Mouse (Mus musculus) mouse trophoblast stem cell (cell line): ENCODE data around the gene Tm4sf5.
"Not testable (repeated sequence)": the region's sequence is repeated elsewhere in the genome, so short reads cannot be mapped to it uniquely, and the experiment has no call there.

ENCODE experiments used
- in situ Hi-C, 2 experiments: fragments of 300-500 bp; cut with MseI, MboI; formaldehyde crosslinking; loops; 2 replicates in 1 of 2; 3 replicates in 1 of 2; pipeline ENCODE4 v1.15.1; 2025

Tm4sf5 gene

GRCm38 (mm10) chr11:70504970-70505369, at the start of gene Tm4sf5:
Tm4sf5 (plus strand) TSS chr11:70505244.
- in situ Hi-C loops, result loop anchor here (5.0 kb wide), 2 partner anchors 88 to 93 kb away; partner anchors contain the start of gene Pelp1 (in 1 of the 2)

DNA sequence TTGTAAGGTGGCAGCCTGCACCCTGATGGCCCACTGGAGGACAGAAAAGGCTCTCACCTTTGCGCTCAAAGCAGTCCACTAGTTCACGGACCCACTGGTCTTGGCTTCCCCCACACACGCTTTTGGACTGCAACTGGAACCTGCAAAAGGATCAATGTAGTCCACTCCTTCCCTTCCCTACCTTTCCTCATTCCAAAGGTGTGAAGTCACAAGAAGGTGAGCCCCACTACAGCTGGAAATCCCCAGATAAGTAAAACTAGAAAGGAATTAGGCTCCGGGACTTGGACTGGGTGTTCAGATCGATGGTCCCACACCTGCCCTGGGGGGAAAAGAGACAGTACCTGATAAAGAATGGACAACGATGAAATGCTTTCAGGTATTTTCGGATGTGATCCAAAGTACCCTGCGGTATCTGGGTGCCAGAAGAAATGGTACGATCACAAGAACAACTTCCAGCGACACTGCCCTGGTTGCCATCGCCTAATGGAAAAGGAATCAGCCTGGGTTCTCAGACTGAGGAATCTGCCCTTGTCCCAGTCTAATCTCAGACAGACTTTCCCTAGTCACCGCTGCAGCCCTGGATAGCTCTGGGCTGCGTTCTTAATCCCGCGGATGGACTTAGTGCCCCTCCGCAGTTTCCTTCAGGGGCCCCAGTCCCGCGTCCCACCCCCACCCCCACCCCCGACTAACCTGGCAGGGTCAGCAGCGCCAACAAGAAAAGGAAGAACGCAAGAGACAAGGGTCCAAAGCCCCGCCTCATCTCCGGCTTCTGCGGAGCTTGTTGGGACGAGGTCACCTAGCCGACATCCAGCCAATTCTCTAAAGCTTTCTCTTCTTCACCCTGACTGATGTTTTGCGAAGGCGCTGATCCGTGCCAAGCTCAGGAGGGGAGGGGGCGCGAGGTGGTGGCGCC, 46.1 kb upstream of the Tm4sf5 start, which contains the start of gene Zmynd15:
Gene Zmynd15 (plus strand): TSS at position 746 of the 913 bp plus-strand sequence.
- in situ Hi-C loops, result no loop called here

GRCm38 (mm10) chr11:70459601-70460101, 45.4 kb upstream of the Tm4sf5 start, which contains the start of gene Cxcl16:
Cxcl16 (minus strand) TSS chr11:70459984.
- in situ Hi-C loops, result no loop called here

DNA sequence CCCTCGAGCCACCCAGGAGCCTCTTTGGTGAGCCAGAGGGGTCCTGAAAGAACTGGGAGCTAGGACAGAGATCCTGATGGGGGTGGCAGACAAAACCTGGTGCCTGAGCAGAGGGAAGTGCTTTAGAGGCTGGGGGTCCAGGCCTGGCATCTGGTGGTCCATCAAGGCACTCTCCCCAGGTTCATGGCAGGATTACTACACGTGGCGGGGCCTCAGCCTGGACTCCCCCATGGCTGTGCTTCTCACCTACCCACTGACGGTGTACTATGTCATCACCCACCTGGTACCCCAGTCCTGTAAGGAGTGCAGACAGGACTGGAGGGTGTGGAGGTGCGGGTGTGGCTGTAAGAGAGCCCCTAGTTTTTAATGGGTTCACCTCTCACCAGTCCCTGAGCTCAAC, 41.1 kb upstream of the Tm4sf5 start:
- in situ Hi-C loops, result no loop called here

GRCm38 (mm10) chr11:70465211-70465610, 39.8 kb upstream of the Tm4sf5 start:
- in situ Hi-C loops, result no loop called here

- in situ Hi-C loops, result no loop called here
Measured at GRCm38 (mm10) chr11:70465824-70466223, 39.2 kb upstream of the Tm4sf5 start.

GRCm38 (mm10) chr11:70467902-70468619, 37.0 kb upstream of the Tm4sf5 start:
- in situ Hi-C loops, result no loop called here

- in situ Hi-C loops, result no loop called here
Measured at GRCm38 (mm10) chr11:70469764-70470163, 35.3 kb upstream of the Tm4sf5 start.

GRCm38 (mm10) chr11:70472716-70473115, 32.3 kb upstream of the Tm4sf5 start:
- in situ Hi-C loops, result no loop called here

DNA sequence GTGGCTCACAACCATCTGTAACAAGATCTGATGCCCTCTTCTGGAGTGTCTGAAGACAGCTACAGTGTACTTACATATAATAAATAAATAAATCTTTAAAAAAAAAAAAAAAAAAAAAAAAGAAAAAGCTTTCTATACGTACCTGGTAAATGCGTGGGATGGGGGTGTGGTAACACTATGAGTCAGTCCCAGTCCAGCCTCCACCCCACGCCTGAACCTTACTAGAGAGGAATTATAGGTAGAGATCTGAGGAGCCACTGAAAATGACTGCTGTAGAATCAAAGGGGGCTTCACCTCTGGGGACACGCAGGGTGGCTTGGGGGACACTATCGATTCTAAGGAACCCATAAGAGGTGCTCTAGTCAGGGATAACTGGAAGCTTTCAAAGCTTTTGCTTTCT, 31.8 kb upstream of the Tm4sf5 start:
- in situ Hi-C loops, result not testable (repeated sequence)

- in situ Hi-C loops, result no loop called here
Measured at GRCm38 (mm10) chr11:70474872-70475534, 30.0 kb upstream of the Tm4sf5 start.

DNA sequence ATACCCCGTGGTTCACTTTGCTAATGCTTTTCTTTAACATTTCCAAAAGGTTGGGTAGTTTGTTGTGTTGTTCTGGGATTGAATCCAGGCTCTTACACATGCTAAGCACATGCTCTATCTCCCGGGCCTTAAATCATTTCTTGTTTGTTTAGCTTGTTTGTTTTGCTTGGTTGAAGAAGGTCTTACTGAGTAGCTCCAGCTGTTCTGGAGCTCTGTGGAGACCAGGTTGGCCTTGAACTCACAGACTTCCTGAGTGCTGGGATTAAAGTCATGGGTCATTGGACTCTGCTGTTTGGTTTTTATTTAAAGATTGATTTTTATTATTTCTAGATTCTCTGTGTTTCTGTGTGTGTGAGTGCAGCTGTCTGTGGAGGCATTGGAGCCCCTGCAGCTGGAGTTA, 19.5 kb upstream of the Tm4sf5 start:
- in situ Hi-C loops, result no loop called here

GRCm38 (mm10) chr11:70487816-70488215, 17.2 kb upstream of the Tm4sf5 start:
- in situ Hi-C loops, result no loop called here

DNA sequence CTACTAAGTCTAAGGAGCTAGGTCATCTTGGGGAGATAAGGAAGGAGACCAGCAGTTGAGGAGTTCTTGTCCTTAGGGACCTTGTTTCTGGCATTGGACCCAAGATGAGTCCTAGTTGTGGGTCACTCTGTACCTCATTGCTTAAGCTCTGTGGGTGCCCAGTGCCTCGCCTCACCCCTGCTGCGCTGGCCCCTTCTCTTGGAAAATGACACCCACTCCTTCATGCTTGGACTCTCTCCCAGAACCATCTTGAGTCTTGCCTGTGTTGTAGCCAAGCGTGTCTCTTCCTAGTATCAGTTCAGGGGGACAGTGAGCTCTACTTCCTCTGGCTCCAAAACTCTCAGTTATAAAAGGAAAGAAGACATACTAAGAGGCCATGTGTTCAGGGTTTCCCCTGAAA, 15.9 kb upstream of the Tm4sf5 start:
- in situ Hi-C loops, result no loop called here

GRCm38 (mm10) chr11:70489684-70490083, 15.4 kb upstream of the Tm4sf5 start:
- in situ Hi-C loops, result no loop called here

DNA sequence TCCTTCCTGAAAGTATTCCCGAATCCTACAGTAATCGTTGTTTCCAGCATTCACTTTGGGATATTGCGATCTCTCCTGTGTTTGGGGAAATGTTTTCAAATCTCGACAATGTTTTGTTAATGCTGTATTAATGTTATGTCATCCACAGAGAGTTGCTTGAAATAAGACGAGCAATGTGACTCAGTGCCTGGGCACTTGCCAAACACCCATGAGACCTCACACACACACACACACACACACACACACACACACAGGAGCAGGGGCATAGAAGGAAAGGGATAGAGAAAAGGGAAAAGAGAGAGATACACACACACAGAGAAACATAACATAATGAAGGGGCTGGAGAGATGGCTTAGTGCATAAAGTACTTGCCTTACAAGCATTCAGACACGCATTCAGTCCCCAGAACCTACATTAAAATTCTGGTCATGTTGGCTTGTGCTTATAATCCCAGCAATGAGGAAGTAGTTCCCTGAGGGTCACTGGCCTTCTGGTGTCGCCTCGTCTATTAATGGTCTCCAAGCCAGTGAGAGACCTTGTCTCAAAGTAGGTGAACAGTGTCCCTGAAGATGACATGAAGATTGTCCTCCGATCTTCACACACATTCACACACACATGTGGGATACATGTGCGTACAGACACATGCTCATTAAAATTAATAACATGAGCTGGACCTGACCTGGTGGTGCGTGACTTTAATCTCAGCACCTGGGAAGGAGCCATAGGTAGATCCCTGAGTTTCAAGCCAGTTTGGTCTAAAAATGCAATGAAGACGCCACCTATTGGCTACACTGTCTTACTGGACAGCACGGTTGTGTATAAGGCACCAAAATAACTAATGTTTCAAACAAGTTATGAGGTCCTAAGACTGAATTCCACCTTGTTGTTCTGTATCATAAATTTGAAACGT, 5.2 kb upstream of the Tm4sf5 start:
- in situ Hi-C loops, result loop anchor here in 1 of 2 experiments (5.0 kb wide), 1 partner anchor 88 kb away; the partner anchor contains the start of gene Pelp1

DNA sequence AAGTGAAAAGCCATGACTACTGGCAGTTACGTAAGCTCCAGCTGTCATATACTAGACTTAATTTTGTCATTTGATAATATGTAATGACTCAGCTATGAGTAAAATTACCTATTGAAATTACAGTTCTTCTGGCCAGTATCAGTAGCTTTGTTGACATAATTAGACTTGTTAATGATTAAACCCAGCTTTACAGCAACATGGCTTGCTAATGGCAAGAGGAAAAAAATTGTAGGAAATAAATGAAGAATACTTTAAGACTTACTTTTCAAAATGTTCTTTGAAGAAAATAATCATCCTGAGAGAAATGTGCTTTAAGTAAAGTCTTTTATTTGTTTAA, 4.6 kb upstream of the Tm4sf5 start:
- in situ Hi-C loops, result loop anchor here in 1 of 2 experiments (5.0 kb wide), 1 partner anchor 88 kb away; the partner anchor contains the start of gene Pelp1

DNA sequence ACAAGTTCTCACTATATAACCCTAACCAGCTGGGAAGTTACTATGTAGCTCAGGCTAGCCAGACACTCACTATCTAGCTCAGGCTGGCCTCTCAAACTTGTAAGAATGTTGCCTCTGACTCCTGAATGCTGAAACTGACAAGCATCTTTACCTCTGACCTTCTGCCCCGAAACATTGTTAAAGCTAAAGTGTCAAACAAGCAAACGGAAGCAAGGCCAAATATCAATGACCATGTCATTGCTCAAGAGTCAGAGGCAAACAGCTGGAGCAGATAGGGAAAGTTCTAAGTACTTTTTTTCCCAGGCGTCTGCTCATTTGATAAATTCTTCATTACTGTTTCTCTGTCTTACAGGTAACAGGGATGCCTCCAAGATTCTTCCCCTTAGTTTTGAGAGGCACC, 3.0 kb upstream of the Tm4sf5 start:
- in situ Hi-C loops, result loop anchor here in 1 of 2 experiments (5.0 kb wide), 1 partner anchor 90 kb away; the partner anchor contains the start of gene Pelp1

GRCm38 (mm10) chr11:70506385-70506784, 1.3 kb downstream of the Tm4sf5 start:
- in situ Hi-C loops, result loop anchor here in 1 of 2 experiments (5.0 kb wide), 1 partner anchor 89 kb away; no protein-coding TSS in a partner anchor

DNA sequence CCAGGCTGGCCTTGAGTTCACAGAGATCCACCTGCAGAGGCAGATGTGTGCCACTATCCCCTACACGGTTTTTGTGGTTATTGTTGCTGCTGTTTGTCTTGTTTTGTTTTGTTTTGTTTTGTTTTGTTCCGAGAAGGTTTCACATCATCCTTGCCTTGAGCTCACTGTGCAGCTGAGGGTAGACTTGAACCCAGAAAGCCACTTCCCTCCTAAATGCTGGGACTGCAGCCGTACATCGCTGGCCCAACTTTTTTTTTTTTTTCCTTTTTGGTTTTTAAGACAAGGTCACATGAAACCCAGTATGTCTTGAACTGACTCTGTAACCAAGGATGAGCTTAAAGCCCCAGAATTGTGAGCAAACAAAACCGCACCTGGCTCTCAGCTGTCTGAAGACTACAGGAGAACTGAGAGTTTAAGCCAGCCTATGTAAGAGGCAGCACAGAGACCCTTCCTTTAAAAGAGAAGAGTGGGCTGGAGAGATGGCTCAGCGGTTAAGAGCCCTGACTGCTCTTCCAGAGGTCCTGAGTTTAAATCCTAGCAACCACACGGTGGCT, 2.0 kb downstream of the Tm4sf5 start:
- in situ Hi-C loops, result loop anchor here in 1 of 2 experiments (5.0 kb wide), 1 partner anchor 90 kb away; no protein-coding TSS in a partner anchor
